Mouse (Mus musculus): ENCODE measurements at regions not wholly inside any gene's neighbourhood (a gene's known extent, or its start where the extent isn't known, plus 50 kb on each side); places are given as distances from the start of the nearest gene placed in this dataset.

DNA sequence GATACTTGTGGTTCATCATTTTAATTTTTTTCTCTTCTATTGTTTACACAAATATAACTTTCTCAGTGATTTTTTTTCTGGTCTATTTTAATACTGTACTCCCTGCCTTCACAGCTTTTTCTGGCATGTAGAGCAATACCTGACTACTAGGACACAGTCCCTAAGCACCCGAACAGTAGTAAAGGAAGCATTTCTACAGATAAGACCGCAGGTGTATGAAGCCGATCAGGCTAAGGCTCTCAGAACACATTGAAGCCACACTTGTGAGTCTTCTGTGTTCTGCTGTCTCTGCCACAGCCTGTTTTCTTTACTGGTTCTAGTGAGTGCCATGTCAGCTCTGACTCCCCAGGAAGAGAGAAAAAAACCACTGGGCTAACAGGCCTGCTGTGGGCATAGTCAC lies 102.2 kb upstream of the Peli1 start:
- no peaks in the 10 kb centered on the region for H3K27me3 ChIP-seq (ENCODE audit: insufficient read depth, low read length)
- no peaks in the 10 kb centered on the region for H3K9me3 ChIP-seq (ENCODE audit: low read length)
- no peaks in the 10 kb centered on the region for H3K36me3 ChIP-seq (replicated peaks; ENCODE audit: insufficient read depth, low read length)
- no peak overlapping the region for H3K9ac ChIP-seq (replicated peaks)
- DNase-seq (no peak), ATAC-seq (no peak)
- 61% methylated on average over 3 of the region's 3 CpGs for WGBS (ENCODE audit: insufficient replicate concordance)
- TF ChIP-seq EP300 (IDR thresholded peaks at IDR 0.05; ENCODE audit: low read depth) (no peak), CTCF (IDR thresholded peaks at IDR 0.05; ENCODE audit: low read depth) (no peak)
- no peak overlapping the region for H3K27ac ChIP-seq (ENCODE audit: low read depth)
- H3K4me1 ChIP-seq (ENCODE audit: insufficient read depth), result peaks cover 15% of the 10 kb centered on the region
- no peak overlapping the region for H3K4me3 ChIP-seq (ENCODE audit: low read depth, low read length)
- no peak overlapping the region for H3K4me2 ChIP-seq (ENCODE audit: low read depth, low read length)

DNA sequence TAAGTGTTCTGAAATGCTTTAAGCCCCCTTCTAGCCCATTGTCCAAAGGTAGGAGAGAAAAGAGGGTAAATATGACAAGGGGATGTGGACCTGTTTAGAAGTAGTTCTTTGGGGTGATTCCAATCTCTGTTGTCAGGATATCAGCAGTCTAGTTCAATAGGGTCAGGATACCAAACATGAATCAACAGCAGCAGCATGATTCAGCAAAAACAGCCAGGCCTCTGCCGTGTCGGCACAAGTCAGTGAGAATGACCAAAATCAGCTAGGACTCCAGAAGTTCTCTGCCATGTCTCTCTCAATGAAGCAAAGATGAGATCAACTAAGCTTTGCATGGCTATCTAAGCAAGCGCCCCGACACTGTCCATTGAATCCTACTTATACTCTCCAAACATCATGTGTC lies 97.5 kb upstream of the Peli1 start:
- H3K4me1 ChIP-seq (ENCODE audit: insufficient read depth), result peaks cover 3% of the 10 kb centered on the region; the same call in 1 of the 2 replicates
- no peak overlapping the region for H3K27ac ChIP-seq (ENCODE audit: low read depth)
- no peaks in the 10 kb centered on the region for H3K9me3 ChIP-seq (ENCODE audit: low read length)
- no peaks in the 10 kb centered on the region for H3K36me3 ChIP-seq (replicated peaks; ENCODE audit: insufficient read depth, low read length)
- 72% methylated on average over 4 of the region's 4 CpGs for WGBS (ENCODE audit: insufficient replicate concordance)
- H3K4me2 ChIP-seq (ENCODE audit: low read depth, low read length), result no peak overlapping the region
- DNase-seq (no peak), ATAC-seq (no peak)
- H3K9ac ChIP-seq (replicated peaks), result no peak overlapping the region
- H3K4me3 ChIP-seq (ENCODE audit: low read depth, low read length), result no peak overlapping the region
- TF ChIP-seq EP300 (IDR thresholded peaks at IDR 0.05; ENCODE audit: low read depth) (no peak), CTCF (IDR thresholded peaks at IDR 0.05; ENCODE audit: low read depth) (no peak)
- H3K27me3 ChIP-seq (ENCODE audit: insufficient read depth, low read length), result no peaks in the 10 kb centered on the region

DNA sequence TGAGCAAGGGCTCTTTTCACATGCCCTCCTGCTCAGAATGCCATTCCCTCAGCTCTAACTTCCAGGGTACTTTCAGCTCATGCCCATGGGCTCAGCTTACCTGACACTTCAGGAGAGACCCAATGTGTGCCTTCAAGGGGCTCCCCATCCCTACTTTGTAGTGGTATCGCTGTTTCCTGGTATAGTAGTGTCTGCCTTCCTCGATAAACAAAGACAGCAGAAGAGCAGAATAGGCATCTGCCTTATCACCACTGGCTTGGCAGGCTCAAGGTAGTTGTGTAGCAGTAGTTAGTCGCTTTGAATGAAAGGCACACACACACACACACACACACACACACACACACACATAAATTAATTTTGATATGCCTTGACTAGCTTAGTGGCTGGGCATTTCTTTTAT lies 89.7 kb upstream of the Peli1 start:
- H3K4me2 ChIP-seq (ENCODE audit: low read depth, low read length), result no peak overlapping the region
- 53% methylated on average over 3 of the region's 3 CpGs for WGBS (ENCODE audit: insufficient replicate concordance)

DNA sequence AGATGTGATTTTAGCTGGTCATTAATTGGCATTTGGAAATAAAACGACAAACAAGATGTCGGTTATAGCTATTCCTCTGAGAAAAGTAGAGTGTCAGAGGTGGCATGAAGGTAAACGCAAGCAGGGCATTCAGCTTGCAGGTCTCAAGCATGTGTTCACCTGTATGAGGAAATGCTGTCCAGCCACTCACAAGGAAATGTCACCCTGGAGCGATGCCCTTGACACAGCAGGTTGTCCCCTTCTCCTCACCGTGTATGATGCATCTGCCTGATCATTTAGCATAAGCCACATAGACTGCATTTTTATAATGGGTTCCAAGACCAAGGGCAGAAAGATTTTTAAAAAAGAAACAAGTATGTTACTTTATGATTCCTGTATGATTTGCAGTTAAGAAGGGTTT lies 83.9 kb upstream of the Peli1 start:
- WGBS (ENCODE audit: insufficient replicate concordance), result 90% methylated on average over 5 of the region's 5 CpGs
- Histone ChIP-seq H3K9ac (replicated peaks) (no peak overlapping the region), H3K4me3 (ENCODE audit: low read depth, low read length) (no peak overlapping the region), H3K4me2 (ENCODE audit: low read depth, low read length) (no peak overlapping the region), H3K4me1 (ENCODE audit: insufficient read depth) (0 out of 2 replicates have a peak, but pooled peaks cover 4% of the 10 kb centered on the region), H3K36me3 (replicated peaks; ENCODE audit: insufficient read depth, low read length) (no peaks in the 10 kb centered on the region), H3K27me3 (ENCODE audit: insufficient read depth, low read length) (no peaks in the 10 kb centered on the region), H3K27ac (ENCODE audit: low read depth) (no peak overlapping the region), H3K9me3 (ENCODE audit: low read length) (no peaks in the 10 kb centered on the region)
- no peak for TF ChIP-seq CTCF (IDR thresholded peaks at IDR 0.05; ENCODE audit: low read depth)
- TF ChIP-seq EP300 (IDR thresholded peaks at IDR 0.05; ENCODE audit: low read depth), result no peak
- ATAC-seq, result no peak
- no peak for DNase-seq

More for the DNA sequence above, 89.7 kb upstream of the Peli1 start:
- Histone ChIP-seq H3K36me3 (replicated peaks; ENCODE audit: insufficient read depth, low read length) (no peaks in the 10 kb centered on the region), H3K4me3 (ENCODE audit: low read depth, low read length) (no peak overlapping the region), H3K9ac (replicated peaks) (no peak overlapping the region), H3K27me3 (ENCODE audit: insufficient read depth, low read length) (no peaks in the 10 kb centered on the region), H3K4me1 (ENCODE audit: insufficient read depth) (no peaks in the 10 kb centered on the region), H3K9me3 (ENCODE audit: low read length) (no peaks in the 10 kb centered on the region), H3K27ac (ENCODE audit: low read depth) (no peak overlapping the region)
- ATAC-seq, result no peak
- no peak for DNase-seq
- TF ChIP-seq EP300 (IDR thresholded peaks at IDR 0.05; ENCODE audit: low read depth), result no peak
- no peak for TF ChIP-seq CTCF (IDR thresholded peaks at IDR 0.05; ENCODE audit: low read depth)

DNA sequence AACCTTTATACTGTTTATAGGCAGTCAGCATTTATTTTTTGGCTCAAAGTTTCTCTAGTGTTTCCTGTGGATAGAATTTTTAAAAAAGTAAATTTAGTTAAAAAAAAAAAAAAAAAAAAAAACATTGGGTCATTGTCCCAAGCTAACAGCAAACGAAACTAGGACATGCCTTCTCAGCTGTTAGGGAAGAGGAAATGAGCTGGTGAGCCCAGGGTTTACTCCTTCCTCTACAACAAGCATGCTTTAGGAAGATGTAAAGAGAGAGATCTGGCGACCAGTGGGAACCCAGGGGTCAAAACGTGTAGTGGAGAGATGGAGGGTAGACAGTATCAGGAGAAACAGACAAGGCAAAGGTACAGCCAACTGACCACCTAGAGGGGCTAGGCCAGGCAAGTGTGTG lies 81.6 kb upstream of the Peli1 start:
- no peak for TF ChIP-seq EP300 (IDR thresholded peaks at IDR 0.05; ENCODE audit: low read depth)
- no peak for TF ChIP-seq CTCF (IDR thresholded peaks at IDR 0.05; ENCODE audit: low read depth)
- Histone ChIP-seq H3K27me3 (ENCODE audit: insufficient read depth, low read length) (no peaks in the 10 kb centered on the region), H3K36me3 (replicated peaks; ENCODE audit: insufficient read depth, low read length) (no peaks in the 10 kb centered on the region), H3K4me2 (ENCODE audit: low read depth, low read length) (no peak overlapping the region), H3K9me3 (ENCODE audit: low read length) (no peaks in the 10 kb centered on the region), H3K9ac (replicated peaks) (no peak overlapping the region), H3K4me1 (ENCODE audit: insufficient read depth) (0 out of 2 replicates have a peak, but pooled peaks cover 4% of the 10 kb centered on the region), H3K27ac (ENCODE audit: low read depth) (no peak overlapping the region), H3K4me3 (ENCODE audit: low read depth, low read length) (no peak overlapping the region)
- DNase-seq (no peak), ATAC-seq (no peak)
- 45% methylated on average over 3 of the region's 3 CpGs for WGBS (ENCODE audit: insufficient replicate concordance)

DNA sequence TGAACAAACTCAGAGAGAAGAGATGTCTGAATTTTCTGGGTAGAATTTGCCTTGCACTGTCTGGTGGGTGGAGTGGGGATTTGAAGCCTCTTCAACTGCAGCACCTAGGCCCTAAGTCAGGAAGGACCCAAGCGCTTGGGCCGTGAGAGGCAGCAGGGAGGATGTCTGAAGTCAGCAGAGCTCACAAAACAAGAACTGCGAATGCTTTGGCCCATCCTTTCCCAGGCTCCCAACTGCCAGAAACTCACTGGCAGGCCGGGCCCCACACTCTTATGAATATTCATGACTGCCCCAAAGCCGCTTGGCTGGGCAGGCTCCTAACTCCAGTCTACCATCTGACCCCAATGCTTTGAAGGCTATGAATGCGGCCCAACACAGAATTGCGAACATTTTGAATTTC lies 80.2 kb upstream of the Peli1 start:
- H3K4me3 ChIP-seq (ENCODE audit: low read depth, low read length), result no peak overlapping the region

DNA sequence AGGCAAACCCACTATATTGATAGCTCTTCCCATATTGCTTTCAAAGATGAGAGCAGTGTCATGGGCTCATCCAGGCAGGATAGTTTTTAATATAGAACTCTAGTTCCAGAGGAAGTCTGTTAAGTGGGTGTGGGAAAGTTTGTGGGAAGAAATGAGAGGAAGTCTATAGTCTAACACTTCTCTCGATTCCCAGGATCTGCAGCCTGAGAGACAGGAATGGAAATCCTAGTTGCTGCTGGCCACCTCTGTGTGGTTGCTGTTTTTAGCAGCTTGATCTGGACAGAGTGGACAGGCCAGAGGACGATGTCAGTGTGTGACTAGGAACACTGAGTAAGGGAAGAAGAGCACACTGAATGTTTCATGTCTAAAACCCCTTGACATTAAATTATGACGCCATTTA lies 76.8 kb upstream of the Peli1 start:
- Histone ChIP-seq H3K9me3 (ENCODE audit: low read length) (no peaks in the 10 kb centered on the region), H3K4me1 (ENCODE audit: insufficient read depth) (peaks cover 6% of the 10 kb centered on the region; the same call in 1 of the 2 replicates), H3K27ac (ENCODE audit: low read depth) (no peak overlapping the region), H3K4me2 (ENCODE audit: low read depth, low read length) (no peak overlapping the region), H3K9ac (replicated peaks) (no peak overlapping the region), H3K36me3 (replicated peaks; ENCODE audit: insufficient read depth, low read length) (no peaks in the 10 kb centered on the region), H3K4me3 (ENCODE audit: low read depth, low read length) (no peak overlapping the region), H3K27me3 (ENCODE audit: insufficient read depth, low read length) (no peaks in the 10 kb centered on the region)
- TF ChIP-seq EP300 (IDR thresholded peaks at IDR 0.05; ENCODE audit: low read depth) (no peak), CTCF (IDR thresholded peaks at IDR 0.05; ENCODE audit: low read depth) (no peak)
- 46% methylated on average over 3 of the region's 3 CpGs for WGBS (ENCODE audit: insufficient replicate concordance)
- DNase-seq, result no peak
- ATAC-seq, result no peak

More for the DNA sequence above, 80.2 kb upstream of the Peli1 start:
- no peak overlapping the region for H3K27ac ChIP-seq (ENCODE audit: low read depth)
- no peaks in the 10 kb centered on the region for H3K9me3 ChIP-seq (ENCODE audit: low read length)
- WGBS (ENCODE audit: insufficient replicate concordance), result 61% methylated on average over 7 of the region's 7 CpGs
- no peak for DNase-seq
- TF ChIP-seq CTCF (IDR thresholded peaks at IDR 0.05; ENCODE audit: low read depth) (no peak), EP300 (IDR thresholded peaks at IDR 0.05; ENCODE audit: low read depth) (no peak)
- no peaks in the 10 kb centered on the region for H3K27me3 ChIP-seq (ENCODE audit: insufficient read depth, low read length)
- H3K36me3 ChIP-seq (replicated peaks; ENCODE audit: insufficient read depth, low read length), result no peaks in the 10 kb centered on the region
- no peak overlapping the region for H3K4me2 ChIP-seq (ENCODE audit: low read depth, low read length)
- H3K4me1 ChIP-seq (ENCODE audit: insufficient read depth), result peaks cover 10% of the 10 kb centered on the region; the same call in 1 of the 2 replicates
- no peak overlapping the region for H3K9ac ChIP-seq (replicated peaks)
- no peak for ATAC-seq

All from liver, postnatal 0 days (tissue).